Mouse (Mus musculus): ENCODE measurements around the gene Srgn.

Srgn gene

DNA sequence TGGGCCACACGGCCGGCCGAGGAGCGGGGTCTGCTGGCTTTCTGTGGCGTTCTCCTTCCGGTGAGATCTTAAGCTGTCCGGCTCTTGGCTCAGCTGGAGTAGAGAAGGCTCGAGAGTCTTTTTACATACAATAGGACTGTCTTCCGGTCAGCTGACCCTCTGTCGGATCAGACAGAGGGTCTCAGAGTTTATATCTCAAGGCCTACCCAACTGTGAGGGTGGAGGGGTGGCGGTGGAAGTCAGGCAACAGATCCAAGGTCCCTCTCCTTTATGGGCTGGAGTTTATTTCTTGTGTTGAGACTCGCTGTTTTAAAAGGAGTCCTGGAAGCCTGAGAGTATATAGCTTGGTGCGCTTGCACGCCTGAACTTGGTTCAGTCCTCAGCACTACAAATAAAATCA, at the start of gene Srgn:
Gene Srgn (minus strand): TSS at position 101 of the 400 bp plus-strand sequence.
- DNase-seq (ENCODE audit: low spot score), result no peak

DNA sequence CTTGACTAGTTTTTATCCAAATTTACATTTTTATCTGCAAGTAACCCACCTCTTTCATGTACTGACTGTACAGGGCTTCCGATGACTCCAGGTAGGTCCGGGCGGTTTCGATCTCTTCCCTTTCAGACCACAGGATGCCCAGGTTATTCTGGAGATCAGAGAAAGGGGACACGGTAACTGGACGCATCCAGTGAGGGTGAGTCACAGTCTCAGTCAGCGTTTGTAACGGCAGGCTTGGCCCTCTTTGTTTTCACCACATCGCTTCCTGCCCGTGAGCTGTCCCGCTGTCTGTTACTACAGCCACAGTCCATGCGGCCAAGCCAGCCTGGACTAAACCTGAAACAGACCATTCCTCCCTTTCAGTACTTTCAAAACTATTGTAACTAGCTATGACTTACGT, 47.8 kb upstream of the Srgn start:
- DNase-seq (ENCODE audit: low spot score), result no peak

DNA sequence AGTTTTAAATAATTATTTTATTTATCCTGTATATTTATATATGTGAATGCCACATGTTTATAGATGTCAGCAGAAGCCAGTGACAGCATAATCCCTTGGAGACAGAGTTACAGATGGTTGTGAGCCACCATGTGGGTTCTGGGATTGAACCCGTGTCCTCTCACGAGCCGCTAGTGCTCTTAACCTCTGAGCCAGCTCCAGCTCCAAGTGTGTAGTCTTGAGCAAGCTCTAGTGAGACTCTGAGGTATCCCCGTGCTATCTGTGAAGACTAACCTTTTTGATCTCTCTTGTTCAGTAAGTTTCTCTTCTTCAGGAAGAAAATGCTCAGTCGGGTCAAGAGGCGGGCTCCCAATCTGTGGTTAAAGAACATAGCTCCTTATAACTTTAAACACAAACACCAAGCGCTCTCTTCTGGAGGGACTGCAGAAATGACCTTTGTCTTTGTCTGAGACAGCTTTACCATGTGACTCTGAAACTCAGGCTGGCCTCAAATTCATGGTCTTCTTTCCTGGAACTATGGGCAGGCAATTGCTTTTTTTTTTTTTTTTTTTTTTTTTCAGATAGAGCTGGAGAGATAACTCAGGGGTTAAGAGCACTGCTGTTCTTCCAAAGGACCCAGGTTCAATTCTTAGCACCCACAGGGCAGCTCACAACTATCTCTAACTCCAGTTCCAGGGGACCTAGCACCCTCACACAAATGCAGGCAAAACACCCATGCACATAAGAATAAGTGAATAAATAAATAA, 43.0 kb upstream of the Srgn start:
- DNase-seq (ENCODE audit: low spot score), result no peak

DNA sequence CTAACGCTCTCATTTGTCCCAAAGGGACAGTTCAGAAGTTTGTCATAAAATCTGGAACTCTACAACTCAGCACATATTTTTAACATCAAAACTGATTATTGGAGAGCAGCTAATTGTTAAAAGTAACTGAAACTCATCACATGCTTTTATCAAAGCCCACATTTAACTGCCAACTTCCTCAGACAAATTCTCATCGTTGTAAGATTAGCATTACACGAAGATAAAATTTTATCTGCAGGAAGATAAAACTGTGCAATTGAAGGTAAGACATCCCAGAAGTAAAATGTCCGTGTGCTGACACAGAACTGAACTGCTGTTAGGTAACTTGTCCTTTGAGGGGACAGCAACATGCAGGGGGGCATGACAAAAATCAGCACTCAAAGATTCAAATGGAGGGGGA, 41.6 kb upstream of the Srgn start:
- DNase-seq (ENCODE audit: low spot score), result no peak

DNA sequence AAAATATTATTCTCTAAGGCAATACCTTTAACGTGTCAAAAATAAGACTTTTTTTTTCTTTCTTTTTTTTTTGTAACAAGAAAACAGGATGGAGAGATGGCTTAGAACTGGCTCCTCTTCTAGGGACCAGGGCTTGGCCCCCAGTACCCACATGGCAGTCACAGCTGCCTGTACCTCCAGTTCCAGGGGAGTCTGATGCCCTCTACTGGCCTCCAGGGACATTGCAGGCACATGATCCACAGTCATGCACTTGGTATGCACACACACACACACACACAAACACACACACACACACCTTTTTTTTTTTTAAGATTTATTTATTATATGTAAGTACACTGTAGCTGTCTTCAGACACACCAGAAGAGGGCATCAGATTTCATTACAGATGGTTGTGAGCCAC, 30.5 kb upstream of the Srgn start:
- DNase-seq (ENCODE audit: low spot score), result no peak

DNA sequence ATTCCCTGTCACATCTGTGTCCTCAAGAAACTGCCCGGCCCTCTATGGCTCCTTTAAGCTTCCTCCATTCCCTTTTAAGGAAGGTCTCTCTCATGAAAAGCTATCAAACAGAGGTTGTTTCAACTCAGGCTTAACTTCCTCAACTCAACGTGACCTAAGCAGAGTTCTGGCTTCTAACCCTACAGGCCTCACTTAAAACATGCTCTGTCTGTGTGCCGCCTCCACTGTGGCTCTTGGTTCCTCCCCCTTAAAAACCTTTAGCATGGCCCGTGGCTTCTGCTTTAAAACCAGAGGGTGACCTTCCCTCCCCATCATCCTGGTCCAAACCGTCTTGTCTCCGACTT, 29.3 kb upstream of the Srgn start:
- no peak for DNase-seq (ENCODE audit: low spot score)

DNA sequence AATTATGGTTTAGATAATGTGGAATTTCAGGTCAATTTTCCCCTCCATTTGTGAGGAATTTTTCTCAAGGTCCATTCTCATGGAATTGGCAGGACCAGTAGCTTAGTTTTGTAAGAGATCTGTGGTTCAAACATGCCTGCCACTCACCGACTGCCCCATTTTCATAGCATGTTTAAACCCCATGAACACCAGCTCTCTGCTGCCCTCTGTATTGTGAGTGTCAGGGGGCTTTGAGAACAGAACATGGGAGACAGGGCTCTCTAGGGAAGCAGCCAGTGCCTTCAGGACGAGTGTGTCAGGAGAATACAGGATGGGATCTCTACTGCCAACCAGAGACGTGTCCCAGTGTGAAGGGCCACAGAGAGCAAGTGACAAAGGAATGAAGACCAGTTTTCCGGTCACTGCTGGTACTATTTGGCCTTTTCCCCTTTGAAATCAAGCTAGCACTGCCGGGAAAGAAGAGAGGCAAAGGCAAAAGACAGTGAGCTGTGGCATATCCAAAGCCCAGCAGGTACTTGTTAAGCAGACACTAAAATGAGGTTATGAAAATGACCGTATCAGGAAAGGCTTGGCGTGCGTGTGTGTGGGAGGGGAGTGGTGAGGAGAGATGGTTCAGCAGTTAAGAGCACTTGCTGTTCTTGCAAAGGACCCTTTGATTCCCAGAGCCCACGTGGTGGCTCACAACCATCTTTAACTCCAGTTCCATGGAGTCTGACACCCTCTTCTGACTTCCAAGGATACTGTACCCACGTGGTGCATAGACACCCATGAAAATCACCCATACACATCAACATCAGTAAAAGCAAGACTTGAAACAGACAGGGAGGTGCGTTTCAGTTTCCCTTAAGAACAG, 28.7 kb upstream of the Srgn start:
- DNase-seq (ENCODE audit: low spot score), result no peak

DNA sequence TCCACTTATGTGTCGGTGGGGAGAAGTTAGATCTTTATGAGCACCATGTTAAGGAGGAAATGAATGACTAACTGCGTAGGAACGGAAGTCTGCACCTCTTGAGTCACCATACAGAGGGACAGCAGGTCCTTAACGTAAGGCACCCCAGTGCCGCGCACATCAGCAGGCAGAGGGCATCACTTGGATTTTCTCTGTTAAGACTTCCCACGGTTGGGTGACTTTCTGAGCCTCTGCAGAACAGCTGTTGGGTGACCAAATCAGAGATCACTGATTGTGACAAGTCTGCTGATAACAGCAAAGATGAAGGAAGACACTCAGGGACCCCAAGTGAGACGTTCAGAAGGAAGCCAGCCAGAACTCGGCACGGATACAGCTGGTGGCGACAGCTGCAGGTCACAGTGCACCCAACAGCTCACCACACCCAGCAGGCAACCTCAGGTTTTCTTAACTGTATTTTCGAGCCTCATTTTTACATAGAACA, 26.4 kb upstream of the Srgn start:
- no peak for DNase-seq (ENCODE audit: low spot score)

DNA sequence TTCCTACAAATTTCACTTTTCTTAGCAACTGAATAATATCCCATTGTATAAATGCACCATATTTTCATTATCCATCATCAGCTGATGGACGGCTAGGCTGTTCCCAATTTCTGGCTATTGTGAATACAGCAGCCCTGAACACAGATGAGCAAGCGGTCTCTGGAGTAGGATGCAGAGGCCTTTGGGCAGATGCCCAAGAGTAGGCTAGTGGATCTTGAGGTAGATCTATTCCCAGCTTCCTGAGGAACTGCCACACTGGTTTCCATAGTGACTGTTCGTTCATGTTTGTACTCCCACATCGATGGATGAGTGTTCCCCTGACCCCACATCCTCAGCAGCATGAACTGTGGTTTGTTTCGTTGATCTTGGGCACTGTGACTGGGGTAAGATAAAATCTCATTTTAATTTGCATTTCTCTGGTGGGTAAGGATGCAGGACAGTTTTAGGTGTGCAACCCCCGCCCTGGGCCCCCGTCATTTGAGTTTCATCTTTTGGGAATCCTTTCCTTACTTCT, 23.6 kb upstream of the Srgn start:
- DNase-seq (ENCODE audit: low spot score), result no peak

DNA sequence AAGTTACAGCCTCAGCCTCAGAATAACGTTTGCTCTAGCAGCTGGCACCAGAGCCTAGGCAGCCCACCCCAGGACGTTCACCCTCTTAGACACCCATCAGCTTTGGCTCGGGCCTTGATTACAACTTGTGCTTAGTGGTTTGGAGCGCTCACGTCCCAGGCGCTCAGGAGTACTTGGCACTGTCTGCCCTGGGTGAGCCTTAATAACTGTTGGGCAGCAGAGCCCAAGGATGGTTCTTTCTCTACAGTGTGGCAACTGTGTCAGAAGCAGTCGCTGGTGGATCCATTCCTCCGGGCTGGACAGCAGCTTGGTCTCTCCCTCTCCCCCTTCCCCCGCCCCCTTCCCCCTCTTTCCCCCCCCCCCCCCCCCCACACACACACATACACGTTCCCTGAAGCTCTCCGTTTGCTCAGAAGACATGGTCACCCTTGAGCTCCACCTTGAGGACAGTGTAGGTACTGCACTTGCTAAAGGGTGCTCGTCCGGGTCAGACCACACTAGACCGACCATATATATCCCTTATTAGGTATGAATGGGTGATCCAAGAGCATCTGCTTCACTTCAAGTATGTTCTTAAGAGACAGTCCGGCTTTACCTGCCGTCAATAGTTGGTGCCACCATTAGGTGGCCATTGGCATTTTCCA, 22.4 kb upstream of the Srgn start:
- peak; percentile 85 for DNase-seq (ENCODE audit: low spot score)

DNA sequence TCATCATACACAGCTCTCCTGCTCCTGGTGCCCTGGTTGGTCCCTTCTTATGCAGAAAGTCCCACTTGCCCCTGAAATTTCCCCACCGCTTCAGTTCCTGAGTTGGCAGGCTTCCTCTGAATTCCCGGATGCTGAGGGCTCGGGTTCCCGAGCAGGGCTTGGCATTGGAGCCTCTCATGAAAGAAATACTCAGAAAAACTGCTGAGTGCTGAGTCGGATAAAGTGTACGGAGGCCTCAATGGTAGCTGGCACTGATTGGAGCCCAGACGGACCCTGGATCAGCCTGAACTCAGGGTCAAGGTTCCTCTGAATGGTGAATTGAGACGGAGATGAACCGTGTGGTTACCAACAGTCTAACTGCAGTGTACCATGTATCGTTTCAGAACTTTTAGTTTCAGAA, 19.2 kb upstream of the Srgn start:
- no peak for DNase-seq (ENCODE audit: low spot score)

DNA sequence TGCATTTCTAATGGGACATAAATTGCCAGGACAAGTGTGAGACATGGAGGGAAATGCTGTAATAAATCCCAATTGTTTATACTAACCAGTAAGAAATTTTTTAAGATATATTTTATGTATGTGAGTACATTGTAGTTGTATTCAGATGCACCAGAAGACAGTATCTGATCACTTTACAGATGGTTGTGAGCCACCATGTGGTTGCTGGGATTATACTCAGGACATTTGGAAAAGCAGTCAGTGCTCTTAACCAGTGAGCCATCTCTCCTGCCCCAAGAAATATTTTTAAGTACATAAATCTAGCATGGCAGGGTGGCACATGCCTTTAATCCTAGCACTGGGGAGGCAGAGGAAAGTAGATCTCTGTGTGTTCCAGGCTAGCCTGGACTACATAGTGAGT, 18.5 kb upstream of the Srgn start:
- DNase-seq (ENCODE audit: low spot score), result no peak

DNA sequence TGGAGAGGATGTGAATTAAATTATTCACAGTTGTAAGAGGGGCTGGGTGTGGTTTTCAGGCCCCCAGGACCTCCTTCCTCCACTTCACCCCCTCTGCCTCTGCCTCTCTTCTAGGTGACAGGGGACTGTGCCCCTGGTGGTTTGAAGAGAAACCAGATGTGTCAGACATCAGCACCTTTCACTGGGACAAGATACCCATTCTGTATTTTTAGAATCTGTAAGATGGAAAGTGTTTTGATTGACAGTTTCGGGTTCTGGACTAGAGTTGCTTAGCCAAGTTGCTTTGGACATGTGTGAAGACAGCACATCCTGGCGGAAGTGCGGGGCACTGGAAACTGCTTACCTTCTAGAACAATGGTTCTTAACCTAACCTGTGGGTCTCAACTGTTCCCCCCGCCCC, 17.1 kb upstream of the Srgn start:
- DNase-seq (ENCODE audit: low spot score), result no peak

DNA sequence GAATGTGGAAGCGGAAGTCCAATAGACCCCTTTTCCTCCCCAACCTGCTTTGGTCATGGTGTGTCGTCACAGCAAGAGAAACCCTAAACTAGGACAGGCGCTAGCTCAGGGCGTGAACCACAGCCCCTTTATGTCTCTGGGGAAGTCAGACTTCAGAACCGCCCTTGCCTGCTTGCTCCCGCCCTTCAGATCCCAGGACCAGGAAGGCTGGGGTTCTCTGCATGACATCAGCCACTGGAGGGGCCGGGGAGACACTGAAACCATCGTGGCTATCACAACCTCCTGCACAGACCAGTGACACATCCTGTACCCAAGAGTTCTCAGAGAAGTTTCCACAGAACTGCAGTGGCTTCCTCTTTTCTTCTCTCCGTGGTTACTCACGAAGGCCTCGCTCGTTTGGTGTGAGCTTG, 16.2 kb upstream of the Srgn start:
- DNase-seq (ENCODE audit: low spot score), result no peak

DNA sequence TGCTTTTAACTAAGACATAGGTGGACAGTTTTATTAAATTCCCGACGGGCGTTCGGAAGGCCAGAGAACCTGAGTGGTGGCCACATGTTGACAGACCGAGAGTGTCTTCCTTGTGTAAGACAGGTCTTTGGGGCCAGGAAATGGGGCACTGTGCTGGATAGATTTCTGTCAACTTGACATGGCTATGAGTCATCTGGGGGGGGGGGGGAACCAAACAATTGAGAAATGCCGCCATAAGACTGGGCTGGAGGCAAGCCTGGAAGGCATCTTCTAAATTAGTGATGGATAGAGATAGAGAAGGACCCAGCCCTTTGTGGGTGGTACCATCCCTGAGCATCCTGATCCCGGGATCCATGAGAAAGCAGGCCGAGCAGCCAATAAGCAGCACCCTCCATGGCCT, 15.7 kb upstream of the Srgn start:
- DNase-seq (ENCODE audit: low spot score), result no peak

DNA sequence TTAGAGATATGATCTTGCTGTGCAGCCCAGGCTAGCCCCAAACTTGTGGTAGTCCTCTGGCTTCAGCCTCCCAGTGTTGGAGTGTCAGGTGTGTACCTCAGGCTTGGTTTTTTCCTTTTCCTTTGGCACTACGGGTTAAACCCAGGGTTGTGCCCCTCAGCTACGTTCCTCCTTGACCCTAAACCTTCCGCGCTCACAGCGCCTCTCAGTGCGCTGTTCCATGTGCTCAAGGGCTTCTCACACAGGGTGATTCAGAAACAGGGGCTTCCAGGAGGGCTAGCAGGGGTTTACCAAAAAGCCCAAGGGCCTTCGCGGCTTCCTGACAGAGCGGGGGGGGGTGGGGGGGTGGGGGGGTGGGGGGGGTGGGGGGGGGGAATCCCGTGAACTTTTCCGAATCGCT, 15.3 kb upstream of the Srgn start:
- no peak for DNase-seq (ENCODE audit: low spot score)

DNA sequence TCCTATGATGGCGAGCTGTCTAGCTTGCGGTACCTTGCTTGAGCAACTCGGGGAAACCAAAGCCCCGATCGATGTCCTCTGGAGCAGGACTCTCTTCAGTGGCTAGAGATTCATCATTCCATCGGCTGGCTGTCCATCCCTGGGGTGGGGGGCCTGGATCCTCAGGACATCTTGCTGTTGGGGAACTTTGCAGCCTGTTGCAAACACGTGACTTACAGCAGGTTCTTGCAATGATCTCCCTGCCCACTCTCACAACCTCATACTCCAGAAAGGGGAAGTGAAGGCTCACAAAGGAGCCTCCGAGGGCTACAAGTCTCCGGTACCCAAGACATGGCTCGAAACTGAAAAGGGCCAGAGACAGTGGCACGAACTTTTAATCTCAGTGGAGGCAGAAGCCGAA, 14.2 kb upstream of the Srgn start:
- DNase-seq (ENCODE audit: low spot score), result no peak

DNA sequence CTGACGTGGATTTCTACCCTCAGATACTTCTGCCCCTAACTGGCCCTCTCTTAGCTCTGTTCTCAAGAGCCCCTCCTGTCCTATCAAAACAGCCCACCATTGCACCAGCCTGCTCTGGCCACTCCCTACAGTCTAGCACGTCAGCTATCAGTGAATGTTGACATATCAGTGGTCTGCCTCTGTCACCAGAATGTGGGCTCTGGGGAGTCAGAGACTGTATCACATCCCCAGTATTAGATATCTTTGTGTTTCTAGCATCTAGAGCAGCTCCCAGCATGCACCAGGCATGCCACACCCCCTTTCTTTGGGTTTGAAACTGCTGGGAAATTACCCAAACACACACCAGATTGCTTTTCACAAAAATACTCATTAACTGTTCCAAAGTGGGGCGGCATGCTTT, 13.5 kb upstream of the Srgn start:
- no peak for DNase-seq (ENCODE audit: low spot score)

DNA sequence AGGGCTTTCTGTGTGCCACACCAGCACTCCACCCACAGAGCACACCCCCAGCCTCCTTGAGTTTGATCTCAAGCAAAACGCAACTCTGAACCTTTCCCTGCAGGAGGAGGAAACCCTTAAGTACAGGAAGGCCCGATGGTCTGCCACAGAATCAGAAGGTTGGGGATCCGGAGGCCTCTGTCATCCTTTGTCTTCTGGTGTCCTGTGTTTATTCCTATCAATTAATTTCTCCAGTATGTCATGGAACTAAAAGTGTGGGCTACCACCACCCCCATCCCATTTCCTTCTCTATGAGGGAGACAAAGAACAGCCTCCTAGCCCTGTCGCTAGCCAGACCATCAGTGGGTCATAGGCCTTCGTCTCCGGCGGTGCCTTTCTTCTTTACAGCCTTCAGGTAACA, 7.3 kb upstream of the Srgn start:
- DNase-seq (ENCODE audit: low spot score), result no peak

DNA sequence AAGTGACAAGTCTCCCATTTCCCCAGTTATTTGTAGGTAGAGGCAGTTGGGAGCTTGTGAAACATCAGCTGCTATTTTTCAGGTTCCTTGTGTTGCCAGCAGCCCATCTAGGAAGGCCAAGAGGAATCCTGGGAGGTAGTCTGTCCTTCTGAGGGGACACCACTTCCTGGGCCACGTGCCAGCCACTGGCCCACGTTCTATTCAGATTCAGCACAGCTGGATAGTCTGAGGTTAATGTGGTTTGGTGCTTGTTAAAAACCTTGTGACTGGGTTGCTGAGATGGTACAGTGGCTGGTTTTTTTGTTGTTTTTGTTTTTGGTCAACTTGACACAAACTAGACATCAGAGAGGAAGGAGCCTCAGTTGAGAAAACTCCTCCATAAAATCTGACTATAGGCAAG, 5.6 kb upstream of the Srgn start:
- DNase-seq (ENCODE audit: low spot score), result no peak

DNA sequence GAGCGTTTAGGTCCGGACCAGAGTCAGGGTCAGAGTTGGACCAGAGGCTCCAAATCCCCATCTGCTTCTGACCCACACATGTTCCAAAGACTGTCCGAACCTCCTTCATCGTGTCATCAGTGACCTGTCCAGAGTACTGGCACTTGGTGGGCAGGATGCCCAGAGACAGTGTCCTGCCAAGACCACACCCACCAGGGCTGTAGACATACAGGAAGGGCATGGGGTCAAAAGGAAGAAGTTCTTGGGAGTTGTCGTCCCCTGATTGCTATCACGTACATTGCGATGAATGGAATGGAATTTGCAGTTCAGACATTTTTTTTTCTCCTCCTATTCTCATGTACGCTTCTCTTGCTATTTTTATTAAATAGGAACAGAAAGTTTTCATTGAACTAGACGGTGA, 2.9 kb upstream of the Srgn start:
- no peak for DNase-seq (ENCODE audit: low spot score)

DNA sequence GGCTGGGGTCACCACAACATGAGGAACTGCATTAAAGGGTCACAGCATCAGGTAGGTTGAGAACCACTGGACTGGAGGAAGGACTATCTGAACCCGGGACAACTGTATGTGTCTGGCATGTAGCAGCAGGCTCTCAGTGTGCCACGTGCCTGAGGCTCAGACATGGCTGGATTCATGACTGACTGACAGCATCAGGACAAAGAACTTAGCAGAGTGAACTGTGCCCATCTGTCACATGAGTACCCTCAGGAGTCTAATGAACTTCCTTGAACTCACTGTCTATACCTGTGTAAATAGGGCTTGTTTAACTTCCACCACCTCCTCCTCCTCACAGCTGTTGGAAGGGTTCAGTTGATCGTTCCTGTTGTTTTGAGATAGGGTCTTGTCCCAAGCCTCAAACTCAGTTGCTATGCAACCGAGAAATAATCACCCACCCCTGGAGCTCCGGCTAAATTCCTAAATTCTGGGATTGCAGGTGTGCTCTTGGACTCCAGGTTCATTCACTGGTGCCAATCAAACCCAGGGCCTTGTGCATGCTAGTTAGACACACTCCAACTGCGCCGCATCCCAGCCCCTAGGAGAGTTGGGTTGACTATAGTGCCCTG, 4.8 kb downstream of the Srgn start:
- DNase-seq (ENCODE audit: low spot score), result no peak

DNA sequence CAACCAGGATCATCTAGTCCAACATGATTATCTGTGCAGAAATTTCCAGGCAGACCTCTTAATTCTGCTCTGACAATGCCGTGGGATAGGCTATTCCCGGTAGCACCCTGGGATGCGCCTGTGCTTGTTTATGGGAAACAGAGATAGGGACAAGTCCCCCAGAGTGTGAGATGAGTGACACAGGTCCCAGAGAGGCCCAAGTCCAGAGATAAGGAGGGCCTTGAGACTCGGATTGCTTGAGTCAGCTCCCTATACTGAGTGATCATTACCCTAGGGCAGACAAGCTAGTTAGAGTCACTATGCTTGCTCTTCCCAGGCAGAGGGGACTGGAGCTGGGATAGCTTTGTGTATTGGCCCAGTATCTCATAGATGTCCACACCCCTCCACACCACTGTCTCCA, 5.5 kb downstream of the Srgn start:
- DNase-seq (ENCODE audit: low spot score), result no peak
